Mouse (Mus musculus) lung, adult 2 months (tissue): ENCODE results near the gene Wdr95.

ENCODE experiments used
- CTCF ChIP-seq: fragments of 200-500 bp; IDR thresholded peaks from 2 replicates; pipeline ENCODE4 v1.5.1; 2011; ENCODE audit warnings: mild to moderate bottlenecking, low read length, control low read depth; ENCODE audit not compliant: insufficient read depth
- POLR2A ChIP-seq: fragments of 200-500 bp; IDR thresholded peaks from 2 replicates; pipeline ENCODE4 v1.6.1; 2011; ENCODE audit warnings: low read depth, mild to moderate bottlenecking, control low read depth, low read length, borderline replicate concordance; ENCODE audit errors: extremely low read depth

DNA sequence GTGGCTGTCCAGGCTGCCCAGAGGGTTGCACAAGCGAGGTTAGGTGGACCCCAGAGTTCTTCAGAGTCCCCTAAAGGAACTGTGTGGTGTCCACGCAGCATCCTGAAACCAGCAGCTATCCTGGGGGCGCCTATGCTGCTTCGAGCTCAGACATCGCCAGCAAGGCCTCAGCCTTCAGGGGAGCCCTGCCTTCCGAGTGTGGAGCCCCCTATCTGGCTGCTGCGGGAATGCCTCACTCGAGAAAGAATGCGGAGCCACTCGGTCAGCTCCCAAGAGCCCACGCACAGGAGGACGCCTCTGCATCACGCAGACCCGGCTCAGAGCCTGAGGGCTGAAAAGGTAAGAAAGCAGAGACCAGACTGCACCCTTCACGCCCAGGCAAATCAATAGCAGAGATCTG is 38.2 kb upstream of the Wdr95 start:
- TF ChIP-seq CTCF: no peak
- no peak for TF ChIP-seq POLR2A
